Mouse (Mus musculus) G1E-ER4 (cell line): Measurements from ENCODE around the gene Etv1. TPM values are rescaled to one million over a fixed set of nuclear protein-coding genes. Genes with fewer than 3 reads are reported as not detected.

Source experiments
- GATA1 ChIP-seq: IDR thresholded peaks from one replicate; pipeline ENCODE4 v1.8.0; 2012; ENCODE audit warnings: low read length, inconsistent platforms
- polyA plus RNA-seq: library from polyadenylated mRNA; stranded (reverse); fragments of >175 nt; gene quantifications from 2 replicates; pipeline ENCODE4 v1.2.3, GENCODE M21; 2012

Gene Etv1
- polyA plus RNA-seq, 1 experiment = not detected

GRCm38 (mm10) chr12:38860168-38861115 lies 81.3 kb downstream of the Etv1 start:
- no peak for TF ChIP-seq GATA1

GRCm38 (mm10) chr12:38863395-38863794 lies 84.2 kb downstream of the Etv1 start:
- TF ChIP-seq GATA1 = no peak

GRCm38 (mm10) chr12:38863982-38864828 lies 85.0 kb downstream of the Etv1 start:
- TF ChIP-seq GATA1 = no peak

GRCm38 (mm10) chr12:38874470-38874995 lies 95.4 kb downstream of the Etv1 start:
- no peak for TF ChIP-seq GATA1

- TF ChIP-seq GATA1 = no peak
Measured at GRCm38 (mm10) chr12:38904516-38904915, 125.3 kb downstream of the Etv1 start.

GRCm38 (mm10) chr12:38906314-38906713 lies 127.1 kb downstream of the Etv1 start:
- TF ChIP-seq GATA1 = no peak

DNA sequence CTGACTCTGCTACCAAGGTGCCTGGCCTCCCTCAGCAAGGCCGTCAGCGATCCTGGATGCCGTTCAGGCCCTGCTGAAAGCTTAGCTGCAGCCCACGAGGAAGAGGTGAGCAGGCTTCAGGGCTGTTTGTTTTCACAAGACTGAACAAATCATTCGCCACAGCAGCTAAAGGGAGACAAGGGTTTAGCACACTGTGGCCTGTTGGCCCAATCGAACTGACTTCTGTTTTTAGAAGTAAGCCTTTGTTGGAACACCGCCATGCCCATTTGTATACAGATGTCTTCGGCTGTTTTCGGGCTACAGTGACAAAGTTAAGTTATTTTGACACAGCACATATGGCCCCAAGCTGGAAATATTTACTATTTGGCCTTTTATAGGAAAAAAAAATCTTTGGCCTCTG lies 127.6 kb downstream of the Etv1 start:
- TF ChIP-seq GATA1 = no peak

- TF ChIP-seq GATA1 = no peak
Measured at GRCm38 (mm10) chr12:38908947-38909346, 129.8 kb downstream of the Etv1 start.
